Mouse (Mus musculus): Measurements from ENCODE around the gene Nptn. TPM values are rescaled to one million over a fixed set of nuclear protein-coding genes. Genes with fewer than 3 reads are reported as not detected.

The Nptn gene
- polyA plus RNA-seq, 1 experiment from 2014 or later: 175 TPM

- no peaks in the 10 kb centered on the region for H3K9me3 ChIP-seq (ENCODE audit: control insufficient read depth, low read length)
Observed at GRCm38 (mm10) chr9:58669819-58670218, 87.8 kb downstream of the Nptn start.

GRCm38 (mm10) chr9:58672474-58672873 lies 90.4 kb downstream of the Nptn start:
- Histone ChIP-seq H3K9ac (replicated peaks; ENCODE audit: low read depth, low read length) (no peak overlapping the region), H3K9me3 (ENCODE audit: control insufficient read depth, low read length) (no peaks in the 10 kb centered on the region), H3K4me2 (ENCODE audit: low read length) (no peak overlapping the region), H3K4me1 (replicated peaks; ENCODE audit: control insufficient read depth, insufficient read depth, low read length) (no peaks in the 10 kb centered on the region), H3K36me3 (ENCODE audit: control insufficient read depth, insufficient read depth) (no peaks in the 10 kb centered on the region), H3K27ac (ENCODE audit: low read length) (no peak overlapping the region), H3K27me3 (replicated peaks; ENCODE audit: control insufficient read depth, insufficient read depth, low read length) (no peaks in the 10 kb centered on the region), H3K4me3 (replicated peaks; ENCODE audit: low read length) (no peak overlapping the region)
- no peak for ATAC-seq
- 52% methylated on average over 4 of the region's 4 CpGs for WGBS

More at GRCm38 (mm10) chr9:58669819-58670218, 87.8 kb downstream of the Nptn start:
- Histone ChIP-seq H3K4me1 (replicated peaks; ENCODE audit: control insufficient read depth, insufficient read depth, low read length) (no peaks in the 10 kb centered on the region), H3K4me3 (replicated peaks; ENCODE audit: low read length) (no peak overlapping the region), H3K27ac (ENCODE audit: low read length) (no peak overlapping the region), H3K9ac (replicated peaks; ENCODE audit: low read depth, low read length) (no peak overlapping the region), H3K36me3 (ENCODE audit: control insufficient read depth, insufficient read depth) (no peaks in the 10 kb centered on the region), H3K4me2 (ENCODE audit: low read length) (no peak overlapping the region), H3K27me3 (replicated peaks; ENCODE audit: control insufficient read depth, insufficient read depth, low read length) (no peaks in the 10 kb centered on the region)
- ATAC-seq: no peak
- WGBS: 94% methylated on average over 6 of the region's 6 CpGs

DNA sequence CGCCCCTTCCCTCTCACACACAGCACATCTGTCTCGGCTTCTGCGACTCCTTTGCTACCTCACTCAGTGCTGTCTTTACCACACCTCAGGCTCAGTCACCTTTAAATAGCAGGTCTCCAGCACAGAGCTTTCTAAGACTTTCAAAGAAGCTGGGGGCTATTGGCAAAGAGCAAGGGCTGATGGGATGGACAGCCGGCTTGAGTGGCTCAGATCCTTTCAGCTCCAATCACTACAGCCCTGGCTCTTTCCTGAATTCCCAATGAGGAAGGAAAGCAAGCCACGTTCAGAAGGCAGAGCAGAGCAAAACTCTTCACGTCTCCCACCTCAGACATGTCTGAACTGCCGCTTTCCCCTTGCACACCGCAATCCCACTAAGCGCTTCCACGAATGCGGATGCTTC lies 92.7 kb downstream of the Nptn start:
- H3K27me3 ChIP-seq (replicated peaks; ENCODE audit: control insufficient read depth, insufficient read depth, low read length): no peaks in the 10 kb centered on the region
- H3K4me2 ChIP-seq (ENCODE audit: low read length): no peak overlapping the region
- no peaks in the 10 kb centered on the region for H3K4me1 ChIP-seq (replicated peaks; ENCODE audit: control insufficient read depth, insufficient read depth, low read length)
- 74% methylated on average over 11 of the region's 11 CpGs for WGBS
- no peak overlapping the region for H3K27ac ChIP-seq (ENCODE audit: low read length)
- H3K9ac ChIP-seq (replicated peaks; ENCODE audit: low read depth, low read length): no peak overlapping the region
- no peaks in the 10 kb centered on the region for H3K9me3 ChIP-seq (ENCODE audit: control insufficient read depth, low read length)
- no peaks in the 10 kb centered on the region for H3K36me3 ChIP-seq (ENCODE audit: control insufficient read depth, insufficient read depth)
- ATAC-seq: no peak
- no peak overlapping the region for H3K4me3 ChIP-seq (replicated peaks; ENCODE audit: low read length)

- ATAC-seq: no peak
- Histone ChIP-seq H3K27ac (ENCODE audit: low read length) (no peak overlapping the region), H3K9me3 (ENCODE audit: control insufficient read depth, low read length) (no peaks in the 10 kb centered on the region), H3K36me3 (ENCODE audit: control insufficient read depth, insufficient read depth) (no peaks in the 10 kb centered on the region), H3K4me2 (ENCODE audit: low read length) (no peak overlapping the region), H3K9ac (replicated peaks; ENCODE audit: low read depth, low read length) (no peak overlapping the region), H3K4me1 (replicated peaks; ENCODE audit: control insufficient read depth, insufficient read depth, low read length) (no peaks in the 10 kb centered on the region), H3K27me3 (replicated peaks; ENCODE audit: control insufficient read depth, insufficient read depth, low read length) (no peaks in the 10 kb centered on the region), H3K4me3 (replicated peaks; ENCODE audit: low read length) (no peak overlapping the region)
- 69% methylated on average over 6 of the region's 6 CpGs for WGBS
Observed at GRCm38 (mm10) chr9:58675371-58675770, 93.3 kb downstream of the Nptn start.

GRCm38 (mm10) chr9:58681411-58681810 lies 99.4 kb downstream of the Nptn start:
- H3K4me1 ChIP-seq (replicated peaks; ENCODE audit: control insufficient read depth, insufficient read depth, low read length): peaks cover 5% of the 10 kb centered on the region
- WGBS: 82% methylated on average over 2 of the region's 2 CpGs
- ATAC-seq: no peak

GRCm38 (mm10) chr9:58682106-58682505 lies 100.1 kb downstream of the Nptn start:
- H3K4me2 ChIP-seq (ENCODE audit: low read length): no peak overlapping the region
- no peaks in the 10 kb centered on the region for H3K36me3 ChIP-seq (ENCODE audit: control insufficient read depth, insufficient read depth)
- H3K9ac ChIP-seq (replicated peaks; ENCODE audit: low read depth, low read length): no peak overlapping the region
- no peak overlapping the region for H3K27ac ChIP-seq (ENCODE audit: low read length)
- peak; percentile 55; the same call in 1 of the 2 replicates for ATAC-seq
- no peak overlapping the region for H3K4me3 ChIP-seq (replicated peaks; ENCODE audit: low read length)
- WGBS: 49% methylated on average over 6 of the region's 6 CpGs
- no peaks in the 10 kb centered on the region for H3K27me3 ChIP-seq (replicated peaks; ENCODE audit: control insufficient read depth, insufficient read depth, low read length)
- peaks cover 5% of the 10 kb centered on the region for H3K4me1 ChIP-seq (replicated peaks; ENCODE audit: control insufficient read depth, insufficient read depth, low read length)
- no peaks in the 10 kb centered on the region for H3K9me3 ChIP-seq (ENCODE audit: control insufficient read depth, low read length)

More at GRCm38 (mm10) chr9:58681411-58681810, 99.4 kb downstream of the Nptn start:
- Histone ChIP-seq H3K27me3 (replicated peaks; ENCODE audit: control insufficient read depth, insufficient read depth, low read length) (no peaks in the 10 kb centered on the region), H3K9ac (replicated peaks; ENCODE audit: low read depth, low read length) (no peak overlapping the region), H3K36me3 (ENCODE audit: control insufficient read depth, insufficient read depth) (no peaks in the 10 kb centered on the region), H3K27ac (ENCODE audit: low read length) (no peak overlapping the region), H3K9me3 (ENCODE audit: control insufficient read depth, low read length) (no peaks in the 10 kb centered on the region), H3K4me2 (ENCODE audit: low read length) (no peak overlapping the region), H3K4me3 (replicated peaks; ENCODE audit: low read length) (no peak overlapping the region)

DNA sequence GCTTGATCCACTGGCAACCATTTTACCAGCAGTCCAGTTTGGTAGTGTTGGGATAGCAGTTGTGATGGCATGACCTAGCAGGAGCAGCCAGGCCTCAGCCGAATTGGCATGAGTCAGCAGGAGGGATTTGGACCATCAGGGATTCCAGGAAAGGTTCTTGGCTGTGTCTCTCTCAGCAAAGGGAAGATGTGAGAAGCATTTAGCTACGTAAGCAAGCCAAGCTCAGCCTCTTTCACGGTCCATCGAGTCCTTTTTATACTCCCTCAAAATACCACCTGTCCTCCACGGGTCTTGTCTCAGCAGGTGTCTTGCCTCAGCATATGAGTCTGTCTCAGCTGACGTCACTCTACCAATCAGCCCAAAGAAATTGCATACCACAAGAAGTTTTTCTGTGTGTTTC lies 101.3 kb downstream of the Nptn start:
- 27% methylated on average over 6 of the region's 6 CpGs for WGBS
- no peaks in the 10 kb centered on the region for H3K36me3 ChIP-seq (ENCODE audit: control insufficient read depth, insufficient read depth)
- no peaks in the 10 kb centered on the region for H3K9me3 ChIP-seq (ENCODE audit: control insufficient read depth, low read length)
- no peak for ATAC-seq
- no peak overlapping the region for H3K4me3 ChIP-seq (replicated peaks; ENCODE audit: low read length)
- no peak overlapping the region for H3K27ac ChIP-seq (ENCODE audit: low read length)
- no peak overlapping the region for H3K9ac ChIP-seq (replicated peaks; ENCODE audit: low read depth, low read length)
- H3K4me2 ChIP-seq (ENCODE audit: low read length): no peak overlapping the region
- no peaks in the 10 kb centered on the region for H3K27me3 ChIP-seq (replicated peaks; ENCODE audit: control insufficient read depth, insufficient read depth, low read length)
- H3K4me1 ChIP-seq (replicated peaks; ENCODE audit: control insufficient read depth, insufficient read depth, low read length): peaks cover 5% of the 10 kb centered on the region

DNA sequence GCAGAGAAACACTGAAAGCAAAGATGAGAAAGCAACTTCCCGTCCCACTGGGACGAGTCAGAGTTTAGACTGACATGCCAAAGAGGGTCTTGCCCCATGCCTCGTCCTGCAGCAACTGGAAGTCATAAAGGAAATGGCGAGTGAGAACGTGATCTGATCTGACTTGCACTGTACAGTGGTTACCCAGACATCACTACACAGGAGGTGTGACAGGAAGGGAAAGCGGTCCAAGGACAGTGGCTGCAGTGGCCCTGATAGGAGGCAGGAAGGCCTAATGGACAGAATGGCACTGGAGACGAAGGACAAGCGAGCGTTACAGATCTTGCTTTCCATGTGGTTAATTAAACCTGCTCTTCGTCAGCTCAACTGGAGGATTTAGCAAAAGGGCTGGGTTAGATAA lies 103.2 kb downstream of the Nptn start:
- Histone ChIP-seq H3K27ac (ENCODE audit: low read length) (no peak overlapping the region), H3K27me3 (replicated peaks; ENCODE audit: control insufficient read depth, insufficient read depth, low read length) (no peaks in the 10 kb centered on the region), H3K4me2 (ENCODE audit: low read length) (no peak overlapping the region), H3K4me1 (replicated peaks; ENCODE audit: control insufficient read depth, insufficient read depth, low read length) (peaks cover 5% of the 10 kb centered on the region), H3K36me3 (ENCODE audit: control insufficient read depth, insufficient read depth) (no peaks in the 10 kb centered on the region), H3K4me3 (replicated peaks; ENCODE audit: low read length) (no peak overlapping the region), H3K9ac (replicated peaks; ENCODE audit: low read depth, low read length) (no peak overlapping the region), H3K9me3 (ENCODE audit: control insufficient read depth, low read length) (no peaks in the 10 kb centered on the region)
- 90% methylated on average over 10 of the region's 10 CpGs for WGBS
- ATAC-seq: no peak

DNA sequence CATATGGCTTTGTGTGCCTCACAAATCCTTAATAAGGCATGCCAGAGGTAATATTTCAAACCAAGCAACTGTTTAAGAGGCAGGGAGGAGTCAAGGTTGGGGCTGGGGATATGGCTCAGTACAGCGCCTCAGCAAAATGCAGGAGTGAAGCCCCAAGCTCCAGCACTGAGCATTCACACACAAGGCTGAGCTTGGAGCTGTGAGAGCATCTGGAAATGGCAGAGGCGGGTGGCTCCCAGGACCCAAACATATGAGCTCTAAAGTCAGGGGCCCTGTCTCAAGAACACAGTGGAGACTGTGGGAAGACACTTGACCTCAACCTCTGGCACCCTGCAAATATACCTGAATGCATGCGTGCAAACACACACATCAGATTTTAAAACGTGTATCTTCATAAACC lies 106.0 kb downstream of the Nptn start:
- ATAC-seq: no peak
- H3K4me1 ChIP-seq (replicated peaks; ENCODE audit: control insufficient read depth, insufficient read depth, low read length): no peaks in the 10 kb centered on the region; the same call in none of the 2 replicates
- no peaks in the 10 kb centered on the region for H3K27me3 ChIP-seq (replicated peaks; ENCODE audit: control insufficient read depth, insufficient read depth, low read length)
- no peaks in the 10 kb centered on the region for H3K36me3 ChIP-seq (ENCODE audit: control insufficient read depth, insufficient read depth)
- no peaks in the 10 kb centered on the region for H3K9me3 ChIP-seq (ENCODE audit: control insufficient read depth, low read length)
- H3K4me3 ChIP-seq (replicated peaks; ENCODE audit: low read length): no peak overlapping the region
- H3K27ac ChIP-seq (ENCODE audit: low read length): no peak overlapping the region
- 92% methylated on average over 4 of the region's 4 CpGs for WGBS
- no peak overlapping the region for H3K4me2 ChIP-seq (ENCODE audit: low read length)
- no peak overlapping the region for H3K9ac ChIP-seq (replicated peaks; ENCODE audit: low read depth, low read length)

DNA sequence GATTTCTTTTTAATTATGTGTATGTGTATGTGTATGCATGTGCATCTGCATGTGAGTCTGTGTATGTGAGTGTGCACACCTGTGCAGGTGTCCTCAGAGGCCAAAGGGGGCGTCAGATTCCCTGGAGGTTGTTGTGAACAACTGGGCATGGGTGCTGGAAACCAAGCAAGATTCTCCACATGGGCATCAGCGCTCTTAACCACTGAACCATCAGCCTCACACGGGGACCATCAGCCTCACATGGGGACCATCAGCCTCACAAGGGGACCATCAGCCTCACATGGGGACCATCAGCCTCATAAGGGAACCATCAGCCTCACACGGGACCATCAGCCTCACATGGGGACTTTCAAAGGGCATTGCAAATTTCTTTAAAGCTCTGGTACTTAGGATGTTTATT lies 108.7 kb downstream of the Nptn start:
- H3K27ac ChIP-seq (ENCODE audit: low read length): no peak overlapping the region
- H3K4me2 ChIP-seq (ENCODE audit: low read length): no peak overlapping the region
- no peak overlapping the region for H3K9ac ChIP-seq (replicated peaks; ENCODE audit: low read depth, low read length)
- no peaks in the 10 kb centered on the region for H3K36me3 ChIP-seq (ENCODE audit: control insufficient read depth, insufficient read depth)
- no peak for ATAC-seq
- H3K9me3 ChIP-seq (ENCODE audit: control insufficient read depth, low read length): peaks cover 3% of the 10 kb centered on the region; the same call in 1 of the 2 replicates
- H3K4me1 ChIP-seq (replicated peaks; ENCODE audit: control insufficient read depth, insufficient read depth, low read length): no peaks in the 10 kb centered on the region; the same call in 1 of the 2 replicates
- WGBS: 83% methylated on average over 4 of the region's 4 CpGs
- no peak overlapping the region for H3K4me3 ChIP-seq (replicated peaks; ENCODE audit: low read length)
- no peaks in the 10 kb centered on the region for H3K27me3 ChIP-seq (replicated peaks; ENCODE audit: control insufficient read depth, insufficient read depth, low read length)

All from forebrain, embryonic 16.5 days (tissue).